Mouse (Mus musculus): ENCODE measurements at regions not wholly inside any gene's neighbourhood (a gene's known extent, or its start where the extent isn't known, plus 50 kb on each side); places are given as distances from the start of the nearest gene placed in this dataset.
A peak's percentile ranks its signal among the peaks of the same experiment; 100 is the strongest.

DNA sequence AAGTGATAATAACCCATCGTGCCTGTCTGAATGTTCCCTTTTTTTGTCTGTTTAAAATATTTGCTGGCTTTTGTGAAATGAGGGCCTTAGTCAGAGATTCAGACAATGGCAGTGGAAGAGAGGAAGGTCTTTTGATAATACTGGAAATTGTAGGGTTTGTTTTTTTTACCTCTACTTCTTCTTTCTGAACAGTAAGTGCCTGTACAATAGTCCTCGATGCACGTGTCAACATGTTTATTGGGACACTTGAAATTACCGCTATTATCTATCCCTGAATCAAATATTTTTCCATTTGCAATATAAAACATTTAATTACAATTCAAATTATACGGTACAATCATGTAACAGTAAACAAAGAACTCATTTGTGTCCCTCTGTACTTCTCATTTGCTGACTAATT, 733.5 kb downstream of the Fam19a2 start:
- no peak for DNase-seq (ENCODE audit: low spot score in 2 of 2)

DNA sequence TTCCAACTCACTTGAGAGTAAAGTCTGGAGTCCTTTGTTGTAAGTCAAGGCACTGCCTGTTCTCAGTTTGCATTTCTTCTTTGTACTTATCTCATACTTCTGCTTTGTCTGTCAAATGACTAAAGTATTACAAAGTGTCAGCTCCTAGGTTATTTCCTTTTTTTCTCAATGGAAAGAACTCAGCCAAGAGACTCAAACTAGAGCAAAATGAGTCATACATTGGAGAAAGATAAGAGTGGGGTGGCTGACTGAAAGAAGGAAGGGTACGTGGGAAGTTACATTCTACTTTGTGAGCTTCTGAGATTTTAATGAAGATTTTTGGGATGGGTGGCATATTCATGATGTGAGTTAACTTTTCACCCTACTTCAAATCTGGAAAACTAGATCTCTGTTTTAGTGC, 735.2 kb downstream of the Fam19a2 start:
- DNase-seq (ENCODE audit: low spot score in 2 of 2) = no peak

GRCm38 (mm10) chr10:124045031-124045430, 781.2 kb downstream of the Fam19a2 start:
- no peak for DNase-seq (ENCODE audit: low spot score in 2 of 2)

- no peak for DNase-seq (ENCODE audit: low spot score in 2 of 2)
Observed at GRCm38 (mm10) chr10:124045791-124046190, 782.0 kb downstream of the Fam19a2 start.

- DNase-seq (ENCODE audit: low spot score in 2 of 2) = no peak
Observed at GRCm38 (mm10) chr10:124082756-124083155, 819.0 kb downstream of the Fam19a2 start.

- DNase-seq (ENCODE audit: low spot score in 2 of 2) = no peak
Observed at GRCm38 (mm10) chr10:124090547-124090946, 826.8 kb downstream of the Fam19a2 start.

DNA sequence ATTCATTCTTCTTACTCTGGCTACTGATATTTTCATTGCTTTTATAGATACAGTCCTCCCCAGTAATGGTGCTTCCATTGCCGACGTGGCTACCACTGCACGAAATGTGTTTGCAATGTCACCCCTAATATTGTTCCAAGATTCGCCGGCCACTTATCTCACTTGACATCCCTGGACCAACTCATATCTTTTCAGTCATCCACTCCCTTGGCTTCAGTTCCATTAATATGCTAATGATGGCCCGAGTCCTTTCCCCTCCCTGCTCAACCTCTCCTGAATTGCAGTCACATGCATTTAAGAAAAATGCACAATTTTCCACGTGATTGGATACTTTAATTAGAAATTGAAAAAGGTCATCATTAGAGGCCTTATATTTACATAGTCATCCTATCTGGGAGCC, 827.6 kb downstream of the Fam19a2 start:
- no peak for DNase-seq (ENCODE audit: low spot score in 2 of 2)

DNA sequence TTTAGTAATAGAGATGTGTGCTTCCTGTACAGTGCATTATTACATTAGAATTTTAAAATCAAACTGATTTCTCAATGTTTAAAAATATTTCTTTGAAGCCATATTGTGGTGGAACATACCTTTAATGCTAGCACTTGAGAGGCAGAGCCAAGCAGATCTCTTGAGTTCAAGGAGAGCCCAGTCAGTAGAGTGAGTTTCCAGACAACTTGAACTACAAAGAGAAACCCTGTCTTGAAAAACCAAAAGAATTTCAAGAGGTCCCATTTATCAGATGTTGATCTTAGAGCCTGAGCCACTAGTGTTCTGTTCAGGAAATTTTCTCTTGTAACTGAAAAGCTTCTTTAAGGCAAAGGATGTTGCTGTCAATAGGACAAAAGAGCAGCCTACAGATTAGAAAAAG, 855.8 kb downstream of the Fam19a2 start:
- DNase-seq (ENCODE audit: low spot score in 2 of 2) = no peak

DNA sequence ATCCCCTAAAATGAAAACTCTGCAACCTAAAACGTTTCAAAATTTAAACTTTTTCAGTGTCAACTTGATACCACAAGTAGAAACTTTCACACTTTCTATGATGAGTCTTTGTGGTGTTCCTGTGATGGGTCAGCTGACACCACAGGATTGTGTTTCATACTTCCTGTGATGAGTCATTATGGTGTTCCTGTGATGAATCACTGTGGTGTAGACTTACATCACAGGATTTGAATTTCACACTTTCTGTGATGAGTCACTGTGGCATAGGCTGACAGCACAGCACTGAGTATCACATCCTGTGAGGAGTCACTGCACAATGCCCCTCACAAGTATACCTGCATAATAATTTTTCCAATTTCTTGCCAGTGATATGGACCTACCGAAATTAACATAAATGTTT, 874.7 kb downstream of the Fam19a2 start:
- DNase-seq (ENCODE audit: low spot score in 2 of 2) = peak; percentile 3 to 5

DNA sequence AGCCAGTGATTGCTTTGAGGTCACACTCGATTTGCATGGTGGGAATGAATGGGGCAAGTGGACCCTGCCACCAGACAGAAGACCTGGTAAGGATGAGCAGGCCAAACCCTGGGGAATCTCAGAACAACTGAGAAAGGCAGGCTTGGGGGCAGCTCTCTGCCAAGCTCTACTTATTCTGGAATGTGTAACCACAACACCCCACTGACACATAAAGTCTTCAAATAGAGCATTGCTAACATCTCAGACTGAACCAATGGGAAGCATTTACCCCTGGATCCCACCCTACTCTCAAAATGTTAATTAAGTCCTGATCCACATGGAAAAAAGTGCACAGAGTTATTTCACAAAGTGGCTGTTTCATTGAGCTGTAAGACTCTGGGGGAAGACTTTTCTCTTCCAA, 878.5 kb downstream of the Fam19a2 start:
- DNase-seq (ENCODE audit: low spot score in 2 of 2) = no peak

- no peak for DNase-seq (ENCODE audit: low spot score in 2 of 2)
Observed at GRCm38 (mm10) chr10:124146751-124147469, 883.1 kb downstream of the Fam19a2 start.

- DNase-seq (ENCODE audit: low spot score in 2 of 2) = no peak
Observed at GRCm38 (mm10) chr10:124163441-124163840, 899.6 kb downstream of the Fam19a2 start.

- DNase-seq (ENCODE audit: low spot score in 2 of 2) = no peak
Observed at GRCm38 (mm10) chr10:124175598-124175997, 911.8 kb downstream of the Fam19a2 start.

GRCm38 (mm10) chr10:124208317-124208716, 944.5 kb downstream of the Fam19a2 start:
- DNase-seq (ENCODE audit: low spot score in 2 of 2) = peak; percentile 6 to 66

- DNase-seq (ENCODE audit: low spot score in 2 of 2) = no peak
Observed at GRCm38 (mm10) chr10:124219461-124219860, 955.7 kb downstream of the Fam19a2 start.

GRCm38 (mm10) chr10:124222068-124222467, 958.3 kb downstream of the Fam19a2 start:
- no peak for DNase-seq (ENCODE audit: low spot score in 2 of 2)

- DNase-seq (ENCODE audit: low spot score in 2 of 2) = no peak
Observed at GRCm38 (mm10) chr10:124227061-124227460, 963.3 kb downstream of the Fam19a2 start.

- DNase-seq (ENCODE audit: low spot score in 2 of 2) = no peak
Observed at GRCm38 (mm10) chr10:124249358-124249757, 985.6 kb downstream of the Fam19a2 start.

GRCm38 (mm10) chr10:124250004-124250403, 986.2 kb downstream of the Fam19a2 start:
- peak in 1 of 2 experiments; percentile 9 for DNase-seq (ENCODE audit: low spot score in 2 of 2)

DNA sequence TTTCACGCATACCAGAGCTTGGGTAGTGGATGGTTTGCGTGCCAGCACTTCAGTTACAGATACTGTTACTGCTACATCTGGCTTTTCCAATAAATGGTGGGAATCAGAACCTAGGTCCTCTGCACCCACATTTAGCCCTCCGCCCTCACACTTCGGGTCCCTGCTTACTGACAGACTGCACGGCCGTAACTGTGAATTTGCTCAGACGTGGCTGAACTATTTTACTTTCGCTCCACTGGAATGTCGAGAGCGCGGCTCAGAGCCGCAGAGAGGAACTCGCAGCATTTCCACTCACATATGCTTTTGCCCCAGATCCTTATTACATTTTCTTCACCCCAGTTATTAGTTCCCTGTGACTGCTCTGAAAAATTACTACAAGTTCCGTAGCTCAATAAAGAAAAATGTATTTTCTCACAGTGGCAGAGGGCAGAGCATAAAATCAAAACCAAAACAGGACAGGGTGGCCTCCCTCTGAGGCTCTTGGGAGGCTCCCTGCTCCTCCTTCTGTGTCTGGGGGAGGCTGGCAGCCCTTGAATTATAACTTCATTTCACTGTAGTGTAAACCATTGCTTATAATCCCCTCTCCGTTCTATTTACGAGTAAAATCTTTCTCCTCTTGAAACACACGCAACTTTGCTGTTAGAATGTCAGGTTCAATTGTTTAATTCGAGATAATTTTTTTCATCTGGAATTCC, 1024.7 kb downstream of the Fam19a2 start:
- DNase-seq (ENCODE audit: low spot score in 2 of 2) = peak in 1 of 2 experiments; percentile 1

- DNase-seq (ENCODE audit: low spot score in 2 of 2) = no peak
Observed at GRCm38 (mm10) chr10:124297198-124297677, 1033.4 kb downstream of the Fam19a2 start.

- no peak for DNase-seq (ENCODE audit: low spot score in 2 of 2)
Observed at GRCm38 (mm10) chr10:124304683-124305082, 1040.9 kb downstream of the Fam19a2 start.

GRCm38 (mm10) chr10:124305644-124306043, 1041.8 kb downstream of the Fam19a2 start:
- DNase-seq (ENCODE audit: low spot score in 2 of 2) = no peak

All from frontal cortex, postnatal 36 days (tissue).